Mouse (Mus musculus): ENCODE measurements around the gene Ankrd27.
"Not testable (repeated sequence)": the region's sequence is repeated elsewhere in the genome, so short reads cannot be mapped to it uniquely, and the experiment has no call there.

DNA sequence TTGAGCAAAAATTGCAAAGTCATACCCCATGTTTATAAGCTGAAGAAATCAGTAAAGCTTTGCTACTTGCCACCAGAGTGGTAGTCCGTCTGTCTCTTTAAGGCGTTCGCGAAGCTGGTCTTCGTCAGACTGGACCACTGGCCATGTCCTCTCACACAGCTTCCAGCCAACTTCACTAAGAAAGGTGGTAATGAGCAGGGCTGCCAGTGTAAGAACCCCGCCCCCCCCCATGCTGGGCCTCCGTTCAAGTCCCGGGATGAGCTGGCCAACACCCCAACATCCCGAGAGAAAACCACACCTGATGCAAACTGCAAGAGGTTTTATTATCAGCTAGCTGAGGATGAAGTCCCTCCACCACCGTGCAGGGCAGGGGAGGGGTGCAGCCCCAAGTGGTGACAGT lies 21.2 kb upstream of the Ankrd27 start:
- not testable (repeated sequence) for TF ChIP-seq GATA1, TAL1 (IDR thresholded peaks at IDR 0.05; ENCODE audit: low read length)
